Mouse (Mus musculus) heart, adult 2 months (tissue): Measurements from ENCODE around the gene Grk3.

Source experiments
- EP300 ChIP-seq: fragments of 200-500 bp; IDR thresholded peaks from 2 replicates; pipeline ENCODE4 v1.6.1; 2011; ENCODE audit warnings: low read depth, low read length, control low read depth; ENCODE audit not compliant: insufficient read depth
- POLR2A ChIP-seq: fragments of 200-500 bp; IDR thresholded peaks from 2 replicates; pipeline ENCODE4 v1.6.1; 2011; ENCODE audit warnings: mild to moderate bottlenecking, low read depth, low read length, control low read depth; ENCODE audit not compliant: insufficient read depth

- TF ChIP-seq POLR2A (no peak), EP300 (no peak)
These were observed 73.3 kb downstream of the Grk3 start for GRCm38 (mm10) chr5:112942244-112942643.
